Mouse (Mus musculus) left cerebral cortex, postnatal 36 days (tissue): Measurements from ENCODE around the gene Cldn8. TPM values are rescaled to one million over a fixed set of nuclear protein-coding genes. Genes with fewer than 3 reads are reported as not detected.

ENCODE experiments used
- DNase-seq, 2 experiments: peaks; one replicate each; pipeline ENCODE4 v3.0.0; 2021 to 2022; ENCODE audit warnings: low spot score in 2 of 2, mixed read lengths in 1 of 2
- intact Hi-C: fragments of 180-260 bp; cut with DNase I; formaldehyde crosslinking; loops from one replicate; pipeline ENCODE4 v1.15.1; 2025
- total RNA-seq, 2 experiments: library from RNA; stranded (reverse); gene quantifications; 2 replicates each; pipeline ENCODE4 v1.2.3; 2021

Gene Cldn8
- not detected for total RNA-seq

GRCm38 (mm10) chr16:88563045-88563913 is at the start of gene Cldn8:
Cldn8 (minus strand) TSS chr16:88563183.
- no peak for DNase-seq

GRCm38 (mm10) chr16:88612712-88613111 is 49.7 kb upstream of the Cldn8 start:
- intact Hi-C loops: no loop called here
- DNase-seq: no peak

More at GRCm38 (mm10) chr16:88563045-88563913, at the start of gene Cldn8:
- intact Hi-C loops: no loop called here

DNA sequence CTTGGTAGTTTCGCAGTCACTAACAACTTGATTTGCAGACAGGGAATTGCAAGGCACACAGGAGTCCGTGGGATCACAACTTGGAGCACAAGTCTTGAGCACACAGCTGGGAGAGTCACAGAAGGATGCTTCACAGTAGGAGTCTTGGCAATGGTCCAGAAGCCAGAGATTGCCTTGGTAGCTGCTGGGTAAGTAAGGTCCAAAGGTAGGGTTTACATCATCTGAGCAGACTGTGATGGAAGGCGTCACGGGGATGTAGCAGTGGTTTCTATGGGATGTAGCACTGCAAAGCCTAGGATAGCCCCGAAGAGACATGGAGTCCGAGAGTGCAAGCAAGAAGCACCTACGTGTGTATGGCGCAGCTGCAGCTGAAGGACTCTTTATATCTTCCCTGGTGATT is 48.9 kb upstream of the Cldn8 start, which contains the start of gene Krtap24-1:
TSS of gene Krtap24-1 (minus strand) at position 358 of the 400 bp plus-strand sequence.
- intact Hi-C loops: no loop called here
- DNase-seq: no peak

DNA sequence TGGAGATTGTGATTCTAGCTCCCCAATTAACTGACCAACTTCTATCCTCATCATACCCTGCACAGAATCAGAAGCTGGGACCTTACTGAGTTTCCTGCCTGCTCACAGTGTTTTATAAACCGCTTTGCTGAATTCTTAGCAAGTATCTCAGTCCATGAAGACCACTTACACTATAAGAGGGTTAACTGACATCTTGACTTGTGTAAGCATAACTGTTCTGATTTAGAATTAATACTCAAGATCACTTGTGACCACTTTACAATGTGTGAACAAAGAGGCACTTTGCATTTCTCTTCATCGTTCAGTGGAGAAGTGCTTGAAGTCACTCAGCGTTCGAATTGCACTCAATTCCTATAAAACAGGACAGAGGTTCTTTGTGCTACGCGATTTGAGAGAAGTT is 41.6 kb upstream of the Cldn8 start:
- intact Hi-C loops: no loop called here
- no peak for DNase-seq

DNA sequence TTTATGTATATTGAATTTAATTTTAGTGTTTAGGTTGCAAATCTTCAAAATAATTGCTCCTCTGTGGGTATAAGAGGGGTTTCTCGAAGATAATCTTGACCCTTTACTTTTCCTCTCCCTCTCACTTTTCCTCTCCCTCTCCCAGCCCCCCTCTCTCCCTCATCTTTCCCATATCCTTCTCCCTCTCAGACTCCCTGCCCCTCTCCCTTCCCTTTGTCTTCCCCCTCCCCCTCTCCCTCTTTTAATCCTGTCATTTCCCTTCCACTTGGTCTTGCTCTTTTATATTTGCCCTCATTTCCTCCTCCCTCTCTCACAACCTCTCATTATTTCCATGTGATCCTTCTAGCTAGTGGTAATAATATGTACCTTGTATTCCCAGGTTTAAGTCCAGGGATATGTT is 39.5 kb upstream of the Cldn8 start:
- intact Hi-C loops: no loop called here
- DNase-seq: no peak

- DNase-seq: no peak
- intact Hi-C loops: no loop called here
These were observed 37.3 kb upstream of the Cldn8 start for GRCm38 (mm10) chr16:88600303-88600702.

DNA sequence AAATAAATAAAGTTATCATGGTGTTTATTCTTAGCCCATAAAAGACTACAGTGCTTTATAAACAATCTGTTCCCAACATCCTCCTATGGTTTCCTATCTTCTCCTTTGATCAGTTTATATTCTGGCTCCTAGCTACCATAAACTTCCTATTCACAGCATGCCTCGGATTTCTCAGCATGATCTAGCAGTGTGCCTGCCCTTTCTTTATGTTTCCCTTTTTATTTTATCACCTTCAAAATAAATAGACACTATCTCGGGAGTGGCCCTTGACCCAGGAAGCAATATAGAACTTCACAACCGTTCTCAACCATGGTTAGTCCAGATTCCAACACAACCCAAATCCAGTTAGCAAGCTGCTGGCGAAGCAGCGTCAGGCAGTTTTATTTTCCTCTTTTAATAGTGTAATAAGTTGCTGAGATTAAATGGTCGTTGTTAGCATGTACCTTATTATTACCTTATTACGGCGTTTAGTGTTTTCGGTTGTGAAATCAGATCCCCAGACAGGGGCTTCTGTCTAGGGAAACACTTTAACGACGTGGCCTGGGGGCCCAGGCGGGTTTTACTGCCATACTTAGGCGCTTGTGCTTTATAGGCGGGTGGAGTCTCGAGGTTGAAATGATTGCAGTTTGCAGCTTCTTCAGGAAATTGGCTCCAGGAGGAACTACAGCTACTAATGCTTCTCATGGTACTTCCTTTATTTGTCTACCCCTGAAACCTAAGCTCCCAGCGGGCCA is 36.7 kb upstream of the Cldn8 start:
- intact Hi-C loops: no loop called here
- no peak for DNase-seq

- DNase-seq: no peak
These were observed 29.8 kb upstream of the Cldn8 start for GRCm38 (mm10) chr16:88592758-88593157.

DNA sequence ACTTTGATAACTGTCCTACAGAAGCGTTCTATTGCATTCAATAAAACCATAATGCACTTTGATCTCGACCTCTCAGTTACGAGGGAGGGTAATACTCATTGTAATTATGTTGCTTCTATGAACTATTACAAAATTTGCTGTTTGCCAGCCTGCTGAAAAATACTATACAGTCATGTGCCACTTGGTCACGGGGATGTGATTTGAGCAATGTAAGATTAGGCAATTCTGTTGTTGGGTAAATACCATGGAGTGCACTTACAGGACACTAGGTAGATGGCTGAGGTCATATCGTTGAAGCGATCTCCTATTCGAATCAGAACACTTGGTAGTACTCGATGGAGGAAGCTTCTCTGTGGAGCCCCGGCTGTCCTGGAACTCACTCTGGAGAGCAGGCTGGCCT is 20.4 kb upstream of the Cldn8 start:
- DNase-seq: no peak
- intact Hi-C loops: no loop called here

More at GRCm38 (mm10) chr16:88592758-88593157, 29.8 kb upstream of the Cldn8 start:
- intact Hi-C loops: no loop called here

DNA sequence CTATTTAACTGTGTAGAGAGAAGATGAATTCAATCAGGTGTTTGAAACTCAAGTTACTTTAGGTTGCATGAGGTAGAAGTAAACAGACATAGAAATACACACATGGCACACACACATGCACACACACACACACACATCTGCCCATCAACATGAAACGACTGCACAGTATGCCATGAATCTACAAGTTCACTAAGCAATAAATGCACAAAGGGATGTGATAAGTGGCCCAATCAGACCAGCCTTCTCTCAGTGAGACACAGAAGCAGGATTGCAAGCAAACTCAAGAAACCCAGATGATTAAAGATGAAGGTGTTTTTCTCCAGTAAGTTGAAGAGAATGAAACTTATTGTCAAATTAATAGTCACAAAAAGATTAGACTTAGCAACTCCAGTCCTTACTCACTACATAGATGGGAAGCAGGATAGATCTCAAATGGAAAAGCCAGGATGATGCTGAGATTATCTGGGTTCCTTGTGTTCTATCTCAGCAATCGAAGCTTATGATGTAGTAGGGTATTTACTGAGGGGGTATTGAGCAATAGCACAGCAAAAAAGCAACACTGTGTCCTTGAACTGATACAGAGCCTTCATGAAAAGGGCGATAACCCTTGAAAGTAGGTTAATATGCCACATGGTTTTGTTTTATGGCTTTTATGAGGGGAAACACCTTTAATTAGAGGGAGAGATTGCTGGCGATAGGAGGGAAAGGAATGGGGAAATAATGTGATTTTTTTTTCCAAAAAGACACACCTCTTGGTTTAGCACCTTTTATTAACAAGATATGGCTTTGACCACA is 13.1 kb upstream of the Cldn8 start:
- DNase-seq: no peak
- intact Hi-C loops: no loop called here

DNA sequence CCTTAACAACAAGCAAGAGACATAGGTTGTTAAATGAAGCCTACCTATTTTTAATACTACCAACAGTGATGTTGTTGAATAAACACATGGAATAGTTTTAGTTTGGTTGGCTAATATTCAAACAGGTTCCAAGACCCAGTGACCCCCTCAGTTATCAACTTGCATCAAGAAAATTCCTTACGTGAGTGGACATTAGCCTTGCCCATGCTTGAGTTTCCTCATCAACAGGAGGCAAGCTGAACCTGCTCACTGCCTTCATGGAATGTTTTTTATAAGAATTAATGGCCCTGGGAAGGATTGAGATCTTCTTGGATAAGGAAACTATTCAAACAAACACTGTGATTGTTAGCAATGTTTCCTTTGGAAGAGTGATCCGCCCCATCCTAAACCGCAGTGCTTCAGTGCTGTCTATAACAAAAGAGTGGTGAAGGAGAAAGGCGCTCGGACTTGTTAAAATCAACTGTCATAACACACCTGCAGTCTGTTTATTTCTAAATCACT is 10.0 kb upstream of the Cldn8 start:
- DNase-seq: no peak
- intact Hi-C loops: no loop called here

GRCm38 (mm10) chr16:88570136-88570535 is 7.2 kb upstream of the Cldn8 start:
- intact Hi-C loops: no loop called here
- no peak for DNase-seq

DNA sequence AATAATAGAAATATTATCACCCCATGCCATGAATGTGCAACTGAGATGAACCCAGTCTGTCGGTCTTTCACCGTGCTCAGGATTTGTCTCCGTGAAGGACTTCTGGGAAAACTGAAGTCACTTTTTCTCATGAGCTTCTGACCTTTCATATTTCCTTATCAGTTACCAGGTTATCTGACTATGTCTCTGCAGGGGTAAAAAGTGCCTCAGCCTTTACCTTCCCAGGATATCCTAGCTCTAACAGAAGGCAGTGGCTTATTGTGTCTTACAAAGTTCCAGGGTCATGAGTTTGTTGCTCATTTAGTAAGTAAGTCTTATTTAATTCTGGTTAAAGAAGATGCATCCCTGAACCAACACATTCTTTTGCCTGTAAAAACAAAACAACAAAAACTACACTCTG is 6.7 kb upstream of the Cldn8 start:
- intact Hi-C loops: no loop called here
- DNase-seq: no peak

DNA sequence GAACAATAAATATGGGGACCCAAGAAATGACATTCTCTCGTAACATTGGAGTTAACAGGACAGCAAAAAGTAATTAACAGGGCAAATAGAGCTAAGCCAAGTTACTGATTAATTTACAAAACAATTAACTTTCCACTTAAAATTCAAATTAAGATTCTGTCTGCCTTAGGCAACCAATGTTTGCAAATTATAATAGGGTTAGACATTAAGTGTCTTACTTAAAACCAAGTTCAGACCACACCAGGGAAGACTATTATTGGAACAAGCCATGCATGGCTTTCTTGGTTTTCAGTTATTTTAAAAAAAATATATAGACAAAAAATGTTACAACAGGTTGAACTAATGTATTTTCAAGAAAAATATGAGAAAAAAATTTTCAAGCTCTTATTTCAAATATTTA is 6.1 kb upstream of the Cldn8 start:
- intact Hi-C loops: no loop called here
- no peak for DNase-seq

DNA sequence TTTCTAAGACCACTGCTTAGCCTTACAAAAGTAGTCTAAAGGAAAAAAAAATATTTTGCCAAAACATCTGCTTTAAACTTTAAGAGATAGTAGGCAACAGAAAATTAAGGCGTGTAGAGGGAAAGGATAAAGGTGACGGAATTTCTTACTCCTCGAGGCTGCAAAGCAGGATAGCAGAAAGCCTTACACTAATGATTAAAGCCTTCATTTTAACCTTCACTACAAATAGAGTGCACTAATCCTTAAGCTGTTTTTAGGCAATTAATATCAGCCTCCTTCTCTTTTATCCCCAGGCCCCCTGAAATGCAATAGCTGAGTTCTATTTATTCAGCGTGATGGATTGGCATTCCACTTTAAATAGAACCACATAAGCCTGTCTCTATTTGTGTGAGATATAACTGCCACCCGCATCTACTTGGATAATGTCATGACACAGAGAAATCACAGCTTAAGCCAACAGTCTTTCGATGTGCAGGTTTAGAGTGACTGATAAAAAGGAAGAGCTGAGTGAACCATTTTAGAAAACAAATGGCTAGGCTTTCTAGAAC is 1.3 kb downstream of the Cldn8 start:
- no peak for DNase-seq
- intact Hi-C loops: no loop called here

- no peak for DNase-seq
- intact Hi-C loops: no loop called here
These were observed 20.5 kb downstream of the Cldn8 start for GRCm38 (mm10) chr16:88542488-88542887.

- no peak for DNase-seq
- intact Hi-C loops: no loop called here
These were observed 23.0 kb downstream of the Cldn8 start for GRCm38 (mm10) chr16:88539841-88540487.

- intact Hi-C loops: no loop called here
- DNase-seq: no peak
These were observed 51.6 kb downstream of the Cldn8 start for GRCm38 (mm10) chr16:88511348-88511747.
